Mouse (Mus musculus) forebrain, embryonic 14.5 days (tissue): ENCODE measurements around the gene Actr2. TPM values are rescaled to one million over a fixed set of nuclear protein-coding genes. Genes with fewer than 3 reads are reported as not detected.
"Not testable (repeated sequence)": the region's sequence is repeated elsewhere in the genome, so short reads cannot be mapped to it uniquely, and the experiment has no call there.

ENCODE experiments used
- ATAC-seq: fragments of 200-750 bp; cut with Nextera tagmentation; 2 replicates; pipeline ENCODE4 v1.8.0; 2017; ENCODE audit warnings: mild to moderate bottlenecking, moderate library complexity
- DNase-seq: peaks from one replicate; pipeline ENCODE4 v3.0.0-alpha.2; 2015; ENCODE audit warnings: low spot score
- H3K27ac ChIP-seq: fragments of 300-500 bp; sonication (generic); 2 replicates; pipeline ENCODE4 v1.5.1; 2014; ENCODE audit warnings: low read depth, mild to moderate bottlenecking, control low read depth, low read length, moderate library complexity
- H3K27me3 ChIP-seq: fragments of 300-500 bp; sonication (generic); replicated peaks from 2 replicates; pipeline ENCODE4 v1.6.1; 2014; ENCODE audit warnings: low read length, control low read depth, mixed read lengths; ENCODE audit not compliant: control insufficient read depth, insufficient read depth
- H3K36me3 ChIP-seq: fragments of 300-500 bp; sonication (generic); 2 replicates; pipeline ENCODE4 v1.6.1; 2014; ENCODE audit warnings: low read length, control low read depth; ENCODE audit not compliant: control insufficient read depth, insufficient read depth
- H3K4me1 ChIP-seq: fragments of 300-500 bp; sonication (generic); 2 replicates; pipeline ENCODE4 v1.6.1; 2014; ENCODE audit warnings: antibody characterized with exemption, low read length, control low read depth; ENCODE audit not compliant: control insufficient read depth, insufficient read depth
- H3K4me2 ChIP-seq: fragments of 300-500 bp; sonication (generic); 2 replicates; pipeline ENCODE4 v1.6.1; 2014; ENCODE audit warnings: mild to moderate bottlenecking, control low read depth, low read length
- H3K4me3 ChIP-seq: fragments of 300-500 bp; sonication (generic); 2 replicates; pipeline ENCODE4 v1.5.1; 2014; ENCODE audit warnings: low read depth, low read length, control low read depth
- H3K9ac ChIP-seq: fragments of 300-500 bp; sonication (generic); 2 replicates; pipeline ENCODE4 v1.6.1; 2014; ENCODE audit warnings: mild to moderate bottlenecking, low read length, control low read depth, moderate library complexity
- H3K9me3 ChIP-seq: fragments of 300-500 bp; sonication (generic); replicated peaks from 2 replicates; pipeline ENCODE4 v1.6.1; 2016; ENCODE audit warnings: low read length, control low read depth, mixed read lengths; ENCODE audit not compliant: control insufficient read depth
- WGBS: fragments of 180-500 bp; shearing (Covaris S2); extraction: QIAGEN DNeasy Blood & Tissue Kit; methylation state at CpG from one replicate; pipeline ENCODE4 v1.1.7; 2014; 5-methylcytosine and 5-hydroxymethylcytosine counted together
- polyA plus RNA-seq: library from polyadenylated mRNA; unstranded; fragments of >200 nt; fragmentation: Nextera tagmentation; extraction: Ambion mirVana; gene quantifications from 2 replicates; pipeline ENCODE4 v1.2.1, GENCODE M21; 2014

The Actr2 gene
- polyA plus RNA-seq, 1 experiment from 2014 or later: 79.6 TPM

- WGBS: 94% methylated on average over 4 of the region's 4 CpGs
- H3K9ac ChIP-seq, H3K4me2 ChIP-seq, H3K36me3 ChIP-seq, H3K27me3 ChIP-seq, H3K9me3 ChIP-seq, H3K4me1 ChIP-seq, H3K4me3 ChIP-seq, H3K27ac ChIP-seq, DNase-seq, ATAC-seq: not testable (repeated sequence)
Observed at GRCm38 (mm10) chr11:20143687-20144086, 31.0 kb upstream of the Actr2 start.

- H3K9ac ChIP-seq: no peak overlapping the region
- ATAC-seq: no peak
- H3K27me3 ChIP-seq: no peaks in the 10 kb centered on the region
- no peak for DNase-seq
- H3K36me3 ChIP-seq: no peaks in the 10 kb centered on the region
- H3K4me2 ChIP-seq: no peak overlapping the region
- H3K4me3 ChIP-seq: no peak overlapping the region
- no peaks in the 10 kb centered on the region for H3K9me3 ChIP-seq
- no peaks in the 10 kb centered on the region for H3K4me1 ChIP-seq
- no peak overlapping the region for H3K27ac ChIP-seq
- WGBS: 92% methylated on average over 5 of the region's 5 CpGs
Observed at GRCm38 (mm10) chr11:20142516-20142915, 29.8 kb upstream of the Actr2 start.

- Histone ChIP-seq H3K9ac (no peak overlapping the region), H3K36me3 (no peaks in the 10 kb centered on the region), H3K27me3 (no peaks in the 10 kb centered on the region), H3K4me2 (no peak overlapping the region), H3K27ac (no peak overlapping the region), H3K4me3 (no peak overlapping the region), H3K9me3 (no peaks in the 10 kb centered on the region), H3K4me1 (no peaks in the 10 kb centered on the region)
- ATAC-seq (no peak), DNase-seq (no peak)
- WGBS: 86% methylated on average over 5 of the region's 5 CpGs
Observed at GRCm38 (mm10) chr11:20140286-20140685, 27.6 kb upstream of the Actr2 start.

- H3K36me3 ChIP-seq: no peaks in the 10 kb centered on the region
- ATAC-seq (no peak), DNase-seq (no peak)
- 92% methylated on average over 2 of the region's 2 CpGs for WGBS
- no peak overlapping the region for H3K4me2 ChIP-seq
- no peak overlapping the region for H3K4me3 ChIP-seq
- no peaks in the 10 kb centered on the region for H3K4me1 ChIP-seq
- no peaks in the 10 kb centered on the region for H3K9me3 ChIP-seq
- H3K27me3 ChIP-seq: no peaks in the 10 kb centered on the region
- no peak overlapping the region for H3K9ac ChIP-seq
- H3K27ac ChIP-seq: no peak overlapping the region
Observed at GRCm38 (mm10) chr11:20139711-20140110, 27.0 kb upstream of the Actr2 start.

GRCm38 (mm10) chr11:20138498-20139208 lies 25.9 kb upstream of the Actr2 start:
- H3K9ac ChIP-seq: no peak overlapping the region
- H3K4me2 ChIP-seq: no peak overlapping the region
- no peak overlapping the region for H3K4me3 ChIP-seq
- no peak for DNase-seq
- 91% methylated on average over 6 of the region's 6 CpGs for WGBS
- no peak for ATAC-seq
- H3K9me3 ChIP-seq: no peaks in the 10 kb centered on the region
- H3K27ac ChIP-seq: no peak overlapping the region
- no peaks in the 10 kb centered on the region for H3K36me3 ChIP-seq
- H3K27me3 ChIP-seq: no peaks in the 10 kb centered on the region
- no peaks in the 10 kb centered on the region for H3K4me1 ChIP-seq

- H3K4me2 ChIP-seq: no peak overlapping the region
- no peaks in the 10 kb centered on the region for H3K27me3 ChIP-seq
- H3K9ac ChIP-seq: no peak overlapping the region
- 75% methylated on average over 2 of the region's 2 CpGs for WGBS
- H3K36me3 ChIP-seq: no peaks in the 10 kb centered on the region
- no peak overlapping the region for H3K4me3 ChIP-seq
- no peaks in the 10 kb centered on the region for H3K9me3 ChIP-seq
- no peak for DNase-seq
- no peak for ATAC-seq
- no peak overlapping the region for H3K27ac ChIP-seq
- no peaks in the 10 kb centered on the region for H3K4me1 ChIP-seq
Observed at GRCm38 (mm10) chr11:20137872-20138271, 25.2 kb upstream of the Actr2 start.

- Histone ChIP-seq H3K4me3 (no peak overlapping the region), H3K9ac (no peak overlapping the region), H3K27ac (no peak overlapping the region), H3K4me1 (no peaks in the 10 kb centered on the region), H3K27me3 (no peaks in the 10 kb centered on the region), H3K36me3 (no peaks in the 10 kb centered on the region), H3K9me3 (no peaks in the 10 kb centered on the region), H3K4me2 (no peak overlapping the region)
- DNase-seq: no peak
- no peak for ATAC-seq
- WGBS: 81% methylated on average over 6 of the region's 6 CpGs
Observed at GRCm38 (mm10) chr11:20136314-20136713, 23.6 kb upstream of the Actr2 start.

GRCm38 (mm10) chr11:20134869-20135268 lies 22.2 kb upstream of the Actr2 start:
- not testable (repeated sequence) for H3K36me3 ChIP-seq, H3K27me3 ChIP-seq, H3K9me3 ChIP-seq, DNase-seq, H3K4me1 ChIP-seq, H3K4me2 ChIP-seq, H3K27ac ChIP-seq, H3K9ac ChIP-seq, ATAC-seq, H3K4me3 ChIP-seq
- WGBS: 32% methylated on average over 3 of the region's 3 CpGs

- Histone ChIP-seq H3K36me3 (no peaks in the 10 kb centered on the region), H3K27me3 (no peaks in the 10 kb centered on the region), H3K4me1 (no peaks in the 10 kb centered on the region), H3K9me3 (no peaks in the 10 kb centered on the region), H3K4me2 (no peak overlapping the region), H3K4me3 (no peak overlapping the region), H3K9ac (no peak overlapping the region), H3K27ac (no peak overlapping the region)
- no peak for ATAC-seq
- DNase-seq: no peak
- 82% methylated on average over 1 of the region's 1 CpGs for WGBS
Observed at GRCm38 (mm10) chr11:20133721-20134120, 21.0 kb upstream of the Actr2 start.
